Comparison of ENCODE assay signal across 8 mouse cellular contexts in genomic region chr15:62092671-62093185, GRCm38 (mm10).
DNase-seq lines count a peak whose midpoint lies in the region; ATAC-seq and TF ChIP-seq lines count a peak whose summit lies in the region.

No protein-coding gene starts in this region.

- H3K27ac ChIP-seq in kidney, adult 2 months (ENCODE audit: insufficient read depth, low read depth, low read length): no peak overlapping the region
- peak overlapping the region; percentile 31 for H3K27ac ChIP-seq in hindbrain, embryonic 10.5 days
- no peak overlapping the region for H3K27ac ChIP-seq in liver, embryonic 16.5 days (ENCODE audit: low read length)

- no peaks in the 10 kb centered on the region for H3K9me3 ChIP-seq in hindbrain, embryonic 10.5 days
- H3K9me3 ChIP-seq in liver, embryonic 16.5 days (replicated peaks; ENCODE audit: control insufficient read depth, low read length): no peaks in the 10 kb centered on the region

- no peak overlapping the region for H3K4me3 ChIP-seq in kidney, adult 2 months (ENCODE audit: insufficient read depth, low read depth, low read length)
- no peak overlapping the region for H3K4me3 ChIP-seq in hindbrain, embryonic 10.5 days
- H3K4me3 ChIP-seq in liver, embryonic 16.5 days (ENCODE audit: low read depth, low read length): no peak overlapping the region

- no peak overlapping the region for H3K9ac ChIP-seq in liver, embryonic 16.5 days (ENCODE audit: low read depth, low read length)

- TF ChIP-seq POLR2A in kidney, adult 2 months (IDR thresholded peaks at IDR 0.05; ENCODE audit: low read depth, low read length): no peak

- no peaks in the 10 kb centered on the region for H3K4me1 ChIP-seq in kidney, adult 2 months (ENCODE audit: control insufficient read depth, insufficient read depth, low read length)
- H3K4me1 ChIP-seq in hindbrain, embryonic 10.5 days (replicated peaks): peaks cover 19% of the 10 kb centered on the region
- peaks cover 14% of the 10 kb centered on the region for H3K4me1 ChIP-seq in liver, embryonic 16.5 days (ENCODE audit: control insufficient read depth, low read depth, low read length)

- no peak for TF ChIP-seq CTCF in kidney, adult 2 months (conservative IDR thresholded peaks at IDR 0.05; ENCODE audit: insufficient read depth, insufficient read length, low read depth, low read length)

- 19% methylated on average over 5 of the region's 5 CpGs for WGBS in kidney, adult 2 months
- 6% methylated on average over 5 of the region's 5 CpGs for WGBS in hindbrain, embryonic 10.5 days
- WGBS in liver, embryonic 16.5 days (ENCODE audit: insufficient replicate concordance): 29% methylated on average over 5 of the region's 5 CpGs

- H3K4me2 ChIP-seq in liver, embryonic 16.5 days (ENCODE audit: low read depth, low read length): no peak overlapping the region

- no peaks in the 10 kb centered on the region for H3K27me3 ChIP-seq in kidney, adult 2 months (replicated peaks; ENCODE audit: control insufficient read depth, insufficient read depth, low read length)
- no peaks in the 10 kb centered on the region for H3K27me3 ChIP-seq in hindbrain, embryonic 10.5 days (ENCODE audit: insufficient read depth, poor library complexity, severe bottlenecking)
- H3K27me3 ChIP-seq in liver, embryonic 16.5 days (ENCODE audit: control insufficient read depth, insufficient read depth, low read depth, low read length): no peaks in the 10 kb centered on the region

- DNase-seq in kidney, adult 2 months: peak; percentile 49
- DNase-seq in kidney, adult 9 months: no peak
- DNase-seq in T-cell, adult 2 months (ENCODE audit: low spot score): peak; percentile 42
- DNase-seq in hindbrain, embryonic 10.5 days (ENCODE audit: low spot score): peak; percentile 43
- peak; percentile 62 to 76 for DNase-seq in thymus, postnatal 36 days
- no peak for DNase-seq in cerebellum, postnatal 25 days
- DNase-seq in left cerebral cortex, adult 18-20 months (ENCODE audit: low spot score in 2 of 2): no peak

- ATAC-seq in liver, embryonic 16.5 days (ENCODE audit: low read depth): peak; percentile 30; the same call in 1 of the 2 replicates

- no peaks in the 10 kb centered on the region for H3K36me3 ChIP-seq in kidney, adult 2 months (ENCODE audit: control insufficient read depth, insufficient read depth, low read length)
- H3K36me3 ChIP-seq in hindbrain, embryonic 10.5 days: no peaks in the 10 kb centered on the region
- no peaks in the 10 kb centered on the region for H3K36me3 ChIP-seq in liver, embryonic 16.5 days (ENCODE audit: control insufficient read depth, insufficient read depth)

Comparison
In these comparisons a context has a peak if more than half of its experiments do, and no peak if none do; other contexts are left out.
1. DNase-seq: peak in kidney, adult 2 months (single experiment), T-cell, adult 2 months (single experiment), hindbrain, embryonic 10.5 days (single experiment) and thymus, postnatal 36 days (2 of 2); none in kidney, adult 9 months (single experiment), cerebellum, postnatal 25 days (0 of 2) and left cerebral cortex, adult 18-20 months (0 of 2).